Mouse (Mus musculus) heart, adult 9 months (tissue): ENCODE measurements around the gene Fads3.

Experiments
- DNase-seq, 2 experiments: peaks; one replicate each; pipeline ENCODE4 v3.0.0; 2022; ENCODE audit warnings: low spot score in 2 of 2

Fads3 gene

DNA sequence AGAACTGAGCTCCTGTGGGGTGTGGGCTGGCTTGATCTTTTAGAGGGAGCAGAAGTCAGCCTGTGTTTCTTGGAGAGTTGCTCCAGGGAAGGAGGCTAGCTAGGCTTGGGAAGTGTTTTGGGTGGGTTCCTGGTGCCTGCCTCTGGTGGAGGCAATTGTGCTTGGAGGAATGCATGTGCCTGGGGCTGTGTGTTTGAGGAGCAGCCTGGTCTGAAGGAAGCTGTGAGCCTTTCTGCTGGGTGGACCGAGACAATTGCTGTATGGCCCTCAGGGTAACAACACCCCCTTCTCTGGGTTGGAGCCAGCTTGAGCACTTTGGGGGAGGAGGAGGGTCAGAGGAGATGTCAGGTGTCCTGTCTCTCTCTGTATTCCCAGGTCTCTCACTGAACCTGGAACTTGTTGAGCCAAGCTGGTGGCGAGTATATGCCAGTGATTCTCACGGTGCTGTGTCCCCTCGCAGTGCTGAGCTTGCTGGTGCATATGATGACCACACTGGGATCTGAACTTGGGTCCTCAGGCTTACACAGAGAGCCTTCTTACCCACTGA is 22.1 kb upstream of the Fads3 start:
- DNase-seq: no peak

DNA sequence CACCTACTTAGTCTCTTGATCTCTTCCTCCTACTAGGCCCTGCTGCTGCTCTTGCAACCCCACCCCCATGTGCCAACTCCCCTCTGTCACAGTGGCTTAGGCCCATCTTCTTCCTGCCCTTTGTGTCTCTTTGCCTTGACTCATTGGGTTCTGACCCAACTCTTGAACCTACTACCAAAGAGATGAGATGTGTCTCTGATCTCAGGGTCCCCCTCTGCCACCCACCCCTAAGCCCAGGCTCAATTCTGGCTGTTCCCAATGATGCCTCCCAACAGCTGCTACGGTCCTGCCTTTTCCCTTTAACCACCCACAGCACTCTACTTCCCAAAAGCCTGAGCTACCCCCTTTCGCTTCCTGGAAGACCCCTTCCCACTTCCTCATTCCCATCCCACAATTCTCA is 19.4 kb upstream of the Fads3 start:
- DNase-seq: no peak

GRCm38 (mm10) chr19:10022414-10023303 is 18.7 kb upstream of the Fads3 start:
- DNase-seq: peak; percentile 50 to 63

GRCm38 (mm10) chr19:10023304-10023758 is 18.0 kb upstream of the Fads3 start:
- DNase-seq: no peak

- peak; percentile 59 to 63 for DNase-seq
These were observed 16.0 kb upstream of the Fads3 start for GRCm38 (mm10) chr19:10025169-10025875.

GRCm38 (mm10) chr19:10029746-10030145 is 11.6 kb upstream of the Fads3 start:
- no peak for DNase-seq

GRCm38 (mm10) chr19:10033211-10033973 is 8.0 kb upstream of the Fads3 start:
- DNase-seq: peak in 1 of 2 experiments; percentile 59

- peak in 1 of 2 experiments; percentile 23 for DNase-seq
These were observed 7.0 kb upstream of the Fads3 start for GRCm38 (mm10) chr19:10034356-10034755.

- DNase-seq: peak; percentile 68 to 75
These were observed 6.5 kb upstream of the Fads3 start for GRCm38 (mm10) chr19:10034785-10035447.

DNA sequence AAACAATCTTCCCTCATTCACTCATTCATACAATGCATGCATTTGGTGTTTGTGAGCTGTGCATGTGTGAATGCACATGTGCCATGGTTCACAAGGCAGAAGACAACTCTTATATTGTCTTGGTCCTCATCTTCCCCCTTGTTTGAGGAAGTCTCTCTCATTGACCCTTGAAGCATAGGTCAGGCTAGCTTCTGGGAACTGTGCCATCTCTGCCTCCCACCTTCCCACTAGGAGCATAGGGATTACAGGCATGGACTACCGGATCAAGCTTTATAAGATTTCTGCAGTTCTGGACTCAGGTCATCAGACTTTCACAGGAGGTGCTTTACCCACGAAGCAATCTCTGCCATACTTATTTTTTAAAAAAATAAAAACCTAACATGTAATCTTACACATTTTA is 3.8 kb upstream of the Fads3 start:
- DNase-seq: no peak

DNA sequence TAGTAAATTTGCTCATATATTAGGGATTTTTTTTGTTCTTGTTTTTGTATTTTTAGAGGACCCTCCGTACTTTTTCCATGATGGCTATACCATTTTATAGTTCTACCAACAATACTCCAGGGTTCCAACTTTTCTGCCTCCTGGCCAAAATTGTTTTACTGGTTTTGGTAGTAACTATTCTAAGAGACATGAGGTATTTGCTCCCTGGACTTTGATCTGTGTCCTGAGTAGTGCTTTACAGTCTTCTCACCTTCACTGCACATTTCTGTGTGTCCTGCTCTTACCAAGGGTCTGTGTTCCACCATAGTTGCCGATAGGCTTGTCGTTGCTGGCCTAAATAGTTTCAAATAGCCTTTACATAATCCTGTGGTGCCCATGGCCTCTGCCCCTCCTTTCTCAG is 3.0 kb upstream of the Fads3 start:
- no peak for DNase-seq

DNA sequence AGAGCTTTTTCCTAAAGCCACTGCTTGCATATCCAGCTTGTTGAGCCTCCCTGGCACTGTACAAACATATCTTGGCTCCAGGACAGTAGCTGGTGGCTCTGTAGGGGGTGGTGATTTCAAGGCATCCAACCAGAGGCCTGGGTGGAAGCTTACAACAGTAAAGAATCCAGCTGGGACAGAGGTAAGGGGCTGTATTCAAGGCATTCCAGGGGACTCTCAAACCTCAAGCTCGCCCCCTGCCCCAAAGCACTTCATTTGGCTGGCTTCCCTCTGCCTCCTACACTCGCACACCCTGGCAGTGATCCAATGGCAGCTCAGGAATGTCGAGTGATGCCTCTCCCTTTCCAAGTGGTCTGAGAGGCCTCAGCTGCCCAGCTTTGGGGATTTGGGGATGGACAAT is 2.5 kb upstream of the Fads3 start:
- DNase-seq: peak; percentile 53 to 59

DNA sequence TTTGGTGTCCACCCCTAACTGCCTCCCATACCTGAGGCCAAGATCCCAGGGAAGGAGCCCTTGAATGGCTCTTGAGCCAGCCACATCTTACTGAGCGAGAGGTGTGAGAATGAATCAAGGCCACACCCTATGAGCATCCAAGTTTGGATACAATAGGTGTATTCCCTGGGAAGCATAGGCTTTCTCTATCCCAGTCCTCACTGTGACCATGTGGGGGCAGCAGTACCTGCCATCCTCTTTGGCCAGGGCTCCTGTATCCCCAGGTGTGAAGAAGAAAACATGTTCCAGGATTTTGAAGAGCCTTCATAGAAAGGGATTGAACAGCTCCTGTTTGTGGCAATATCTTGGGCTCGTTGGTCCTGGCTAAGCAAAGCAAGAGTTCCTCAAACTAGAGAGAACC is 1.8 kb upstream of the Fads3 start:
- DNase-seq: no peak

GRCm38 (mm10) chr19:10040866-10041387 is 442 bp upstream of the Fads3 start:
- DNase-seq: no peak

GRCm38 (mm10) chr19:10042232-10042631 is 863 bp downstream of the Fads3 start:
- DNase-seq: peak; percentile 55 to 67

- peak in 1 of 2 experiments; percentile 22 for DNase-seq
These were observed 1.4 kb downstream of the Fads3 start for GRCm38 (mm10) chr19:10042816-10043215.

GRCm38 (mm10) chr19:10043643-10044042 is 2.3 kb downstream of the Fads3 start:
- peak; percentile 79 to 85 for DNase-seq

GRCm38 (mm10) chr19:10045707-10046106 is 4.3 kb downstream of the Fads3 start:
- no peak for DNase-seq

DNA sequence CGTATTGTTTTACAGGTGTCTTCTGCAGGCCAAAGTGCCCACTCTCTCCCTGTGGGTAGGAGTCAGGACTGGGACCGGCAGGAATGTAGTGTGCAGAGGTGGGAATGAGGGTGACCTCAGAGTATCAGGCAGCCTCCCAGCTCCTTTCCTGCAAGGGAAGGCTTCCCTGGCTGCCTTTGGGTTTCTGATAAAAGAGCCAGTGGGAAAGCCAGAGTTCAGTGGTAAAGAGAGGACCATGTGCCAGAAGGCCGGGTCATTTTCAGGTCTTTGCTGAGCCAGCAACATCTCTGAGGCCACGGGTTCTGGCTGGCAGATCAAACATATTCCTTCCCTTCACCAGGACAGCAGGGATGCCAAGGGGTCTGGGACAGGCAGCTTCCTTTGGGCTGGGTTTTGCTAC is 5.0 kb downstream of the Fads3 start:
- DNase-seq: peak in 1 of 2 experiments; percentile 39

GRCm38 (mm10) chr19:10046983-10047382 is 5.6 kb downstream of the Fads3 start:
- no peak for DNase-seq

- DNase-seq: peak in 1 of 2 experiments; percentile 59
These were observed 8.2 kb downstream of the Fads3 start for GRCm38 (mm10) chr19:10049533-10049932.
